Mouse (Mus musculus): Measurements from ENCODE around the gene Actn1. TPM values are rescaled to one million over a fixed set of nuclear protein-coding genes. Genes with fewer than 3 reads are reported as not detected.

Actn1 gene
- total RNA-seq, 2 experiments from 2014 or later, result 23.8 to 31.7 TPM

GRCm38 (mm10) chr12:80181831-80182230, 78.3 kb downstream of the Actn1 start:
- DNase-seq, result no peak

- no peak for DNase-seq
Measured at GRCm38 (mm10) chr12:80178035-80178434, 82.1 kb downstream of the Actn1 start.

GRCm38 (mm10) chr12:80168736-80169135, 91.4 kb downstream of the Actn1 start:
- peak in 1 of 2 experiments; percentile 20 for DNase-seq

GRCm38 (mm10) chr12:80168178-80168686, 91.9 kb downstream of the Actn1 start:
- peak; percentile 85 to 94 for DNase-seq

- DNase-seq, result no peak
Measured at GRCm38 (mm10) chr12:80167321-80167720, 92.8 kb downstream of the Actn1 start.

GRCm38 (mm10) chr12:80166651-80167050, 93.5 kb downstream of the Actn1 start:
- no peak for DNase-seq

GRCm38 (mm10) chr12:80164526-80164925, 95.6 kb downstream of the Actn1 start:
- DNase-seq, result no peak

- DNase-seq, result no peak
Measured at GRCm38 (mm10) chr12:80162448-80162847, 97.7 kb downstream of the Actn1 start.

- DNase-seq, result peak in 1 of 2 experiments; percentile 43
Measured at GRCm38 (mm10) chr12:80157675-80158074, 102.5 kb downstream of the Actn1 start.

- DNase-seq, result peak in 1 of 2 experiments; percentile 75
Measured at GRCm38 (mm10) chr12:80153687-80154326, 106.4 kb downstream of the Actn1 start.

- no peak for DNase-seq
Measured at GRCm38 (mm10) chr12:80153078-80153477, 107.1 kb downstream of the Actn1 start.

GRCm38 (mm10) chr12:80151821-80152220, 108.3 kb downstream of the Actn1 start:
- DNase-seq, result no peak

GRCm38 (mm10) chr12:80150624-80151023, 109.5 kb downstream of the Actn1 start:
- no peak for DNase-seq

- no peak for DNase-seq
Measured at GRCm38 (mm10) chr12:80147563-80148214, 112.5 kb downstream of the Actn1 start.

GRCm38 (mm10) chr12:80146227-80147223, 113.6 kb downstream of the Actn1 start:
- peak; percentile 64 to 84 for DNase-seq

- no peak for DNase-seq
Measured at GRCm38 (mm10) chr12:80145365-80145764, 114.8 kb downstream of the Actn1 start.

- no peak for DNase-seq
Measured at GRCm38 (mm10) chr12:80144846-80145245, 115.3 kb downstream of the Actn1 start.

- peak; percentile 45 to 79 for DNase-seq
Measured at GRCm38 (mm10) chr12:80141470-80141869, 118.7 kb downstream of the Actn1 start.

GRCm38 (mm10) chr12:80141011-80141410, 119.2 kb downstream of the Actn1 start:
- no peak for DNase-seq

GRCm38 (mm10) chr12:80137744-80138143, 122.4 kb downstream of the Actn1 start:
- DNase-seq, result no peak

- DNase-seq, result no peak
Measured at GRCm38 (mm10) chr12:80137246-80137645, 122.9 kb downstream of the Actn1 start.

GRCm38 (mm10) chr12:80136264-80136930, 123.8 kb downstream of the Actn1 start:
- peak; percentile 73 to 80 for DNase-seq

All from heart, adult 18-20 months (tissue).